Mouse (Mus musculus): ENCODE measurements around the gene Spg11.

Gene Spg11

GRCm38 (mm10) chr2:122117961-122118958, at the start of gene Spg11:
TSS of gene Spg11 (minus strand) at chr2:122118386.
- CTCF ChIA-PET = no interaction called here

DNA sequence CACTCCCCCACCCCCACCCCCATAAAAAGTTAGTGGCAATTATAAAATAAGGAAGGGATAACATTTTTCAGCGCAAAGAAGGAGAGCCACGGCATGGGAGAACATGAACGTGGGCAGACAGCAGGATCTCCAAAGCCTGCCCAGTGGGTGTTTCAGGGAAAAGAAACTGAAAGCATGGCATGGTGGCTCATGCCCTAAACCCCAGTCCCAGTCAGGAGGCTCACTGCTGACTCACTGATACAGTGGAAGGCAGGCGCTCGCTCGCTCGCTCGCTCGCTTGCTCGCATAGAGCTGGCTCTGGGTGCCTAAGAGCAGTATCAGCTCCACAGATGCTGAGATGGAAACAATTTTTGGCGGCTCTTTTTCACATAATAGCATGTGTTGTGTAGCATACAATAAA, 46.1 kb upstream of the Spg11 start:
- CTCF ChIA-PET = no interaction called here

DNA sequence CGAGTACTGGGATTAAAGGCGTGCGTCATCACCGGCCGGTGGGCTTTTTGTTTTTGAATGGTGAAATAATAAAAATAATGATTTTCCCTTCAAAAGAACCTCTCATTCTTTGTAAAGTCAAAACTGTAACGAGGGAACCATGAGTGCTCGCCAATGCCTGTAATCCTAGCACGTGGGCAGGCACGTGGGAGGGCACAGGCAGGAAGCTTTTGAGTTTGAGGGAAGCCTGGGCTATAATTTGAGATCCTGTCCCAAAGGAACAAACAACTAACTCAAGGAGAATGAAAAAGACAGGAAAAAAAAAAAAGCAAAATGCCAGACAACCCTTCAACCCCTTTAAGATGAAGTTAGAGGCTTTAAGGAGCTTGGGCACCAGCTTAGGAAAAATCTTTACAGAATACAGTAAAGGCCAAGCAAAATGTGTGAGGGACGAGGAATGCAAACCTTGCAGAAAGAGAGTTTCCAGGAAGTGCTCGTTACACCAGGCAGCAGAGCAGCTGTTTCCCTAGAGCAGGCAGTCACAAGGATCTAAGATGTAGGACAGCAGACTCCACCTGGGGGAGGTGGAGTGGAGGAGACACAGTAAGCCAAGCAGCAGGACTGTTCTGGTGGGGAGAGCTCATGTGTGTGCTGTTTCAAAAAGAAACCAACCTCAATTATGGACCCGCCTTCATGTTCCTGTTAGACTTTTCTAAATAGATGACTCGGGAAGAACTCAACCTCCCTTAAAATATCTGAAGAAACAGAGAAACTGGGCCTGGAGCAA, 45.4 kb upstream of the Spg11 start:
- CTCF ChIA-PET = interaction anchor here (0.6 to 1.1 kb wide), 2 partner anchors 52 to 95 kb away, joined by 3 to 7 read pairs; no protein-coding TSS in a partner anchor

- CTCF ChIA-PET = interaction anchor here (0.6 to 1.3 kb wide), 3 partner anchors 13 to 670 kb away, joined by 3 to 6 read pairs (median 5); no protein-coding TSS in a partner anchor
These were observed 44.3 kb upstream of the Spg11 start for GRCm38 (mm10) chr2:122162529-122162928.

DNA sequence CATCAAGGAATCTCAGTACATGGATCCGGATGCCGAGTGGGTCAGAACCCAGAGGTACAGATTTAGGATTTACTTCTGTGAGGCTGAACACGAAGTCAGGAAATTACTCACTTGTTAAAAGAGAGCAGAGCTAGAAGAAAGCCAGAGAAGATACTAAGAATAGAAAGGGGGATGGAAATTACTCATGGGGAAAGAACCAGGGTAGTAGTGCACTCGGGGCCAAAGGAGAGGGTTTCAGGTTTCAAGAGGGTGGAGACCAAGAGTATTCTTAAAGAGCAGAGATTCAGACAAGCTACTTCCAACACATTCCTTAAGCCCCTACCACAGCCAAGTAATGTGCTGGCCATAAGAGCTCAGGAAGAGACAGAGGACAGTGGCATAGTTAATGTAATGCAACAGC, 43.4 kb upstream of the Spg11 start:
- CTCF ChIA-PET = interaction anchor here (0.6 to 1.3 kb wide), 2 partner anchors 12 to 467 kb away, joined by 5 to 6 read pairs; no protein-coding TSS in a partner anchor

DNA sequence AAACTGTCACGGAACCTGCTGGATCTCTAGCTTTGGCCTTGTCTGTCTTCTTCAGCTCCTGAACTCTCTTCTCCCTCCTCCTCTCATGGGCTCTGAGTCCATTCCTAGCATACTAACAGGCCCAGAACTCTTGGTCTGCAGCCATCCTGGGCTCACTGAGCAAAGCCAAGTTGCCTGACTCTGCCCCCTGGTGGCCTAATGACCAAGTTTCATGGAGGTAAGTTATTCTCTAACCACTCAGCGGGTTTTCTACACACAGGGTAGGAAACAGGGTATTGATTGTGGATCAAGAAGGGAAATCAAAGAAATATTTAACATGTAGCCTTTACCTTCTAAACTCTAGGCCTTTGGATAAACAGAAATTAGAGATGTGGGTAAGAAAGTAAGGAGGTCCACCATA, 42.5 kb upstream of the Spg11 start, which contains the start of gene Trim69:
Trim69 (plus strand) TSS at position 21 of the 400 bp plus-strand sequence.
- CTCF ChIA-PET = no interaction called here

DNA sequence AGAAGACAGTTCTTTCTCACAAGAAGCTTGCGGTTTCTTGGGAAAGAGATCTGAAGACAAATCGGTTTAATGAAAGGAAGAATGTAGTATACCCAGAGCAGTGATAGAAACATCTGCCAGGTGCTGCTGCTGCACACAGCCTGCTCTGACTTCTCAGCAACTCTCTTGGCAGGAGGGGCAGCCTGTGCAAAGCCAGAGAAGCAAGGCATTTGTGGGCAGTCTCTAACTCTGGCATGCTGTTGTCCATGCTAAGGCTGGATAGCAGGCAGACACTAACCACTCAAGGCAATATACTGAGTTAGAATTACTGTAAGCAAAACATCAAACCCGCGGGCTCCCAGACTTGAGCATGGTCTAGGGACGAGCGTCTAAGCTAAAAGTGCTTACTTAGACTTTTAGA, 41.5 kb upstream of the Spg11 start:
- CTCF ChIA-PET = interaction anchor here (1.4 kb wide), 1 partner anchor 88 kb away, joined by 3 read pairs; no protein-coding TSS in a partner anchor

DNA sequence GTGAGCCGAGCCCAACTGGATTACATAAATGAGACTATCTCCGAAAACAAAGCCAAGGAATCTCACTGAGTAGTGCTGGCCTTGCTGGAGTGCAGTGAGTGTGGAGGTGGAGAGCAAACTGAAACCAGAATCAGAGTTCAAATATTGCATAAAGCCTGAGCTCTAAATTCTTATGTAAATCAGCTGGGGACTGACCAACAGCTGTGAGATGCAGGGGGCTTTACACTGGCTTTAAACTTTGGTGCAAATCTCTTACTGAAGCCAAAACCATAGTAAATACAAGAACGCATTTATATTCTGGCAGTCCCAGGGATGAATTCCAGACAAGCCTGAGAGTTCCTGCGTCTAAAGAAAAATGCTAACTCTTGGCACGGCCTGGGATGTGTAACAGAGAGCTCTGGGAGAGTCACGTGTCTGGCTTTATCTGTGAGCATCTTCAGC, 40.2 kb upstream of the Spg11 start:
- CTCF ChIA-PET = no interaction called here

DNA sequence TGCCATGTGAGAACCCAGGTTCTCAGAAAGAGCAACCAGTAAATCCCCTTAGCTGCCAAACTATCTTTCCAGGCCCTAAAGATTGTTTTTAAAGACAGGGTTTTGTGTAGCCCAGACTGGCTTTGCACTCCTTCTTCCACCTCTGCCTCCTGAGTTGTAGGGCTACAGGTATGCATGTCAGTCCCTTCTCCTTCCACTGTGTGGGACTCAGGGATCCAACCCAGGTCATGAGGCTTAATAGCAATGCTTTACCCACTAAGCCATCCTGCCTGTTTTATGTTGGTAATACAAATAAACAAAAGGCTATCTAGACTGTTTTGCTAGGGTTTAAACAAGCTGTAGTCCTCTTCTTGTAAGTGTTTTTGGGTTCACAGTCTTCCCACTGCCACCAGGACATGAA, 39.4 kb upstream of the Spg11 start:
- CTCF ChIA-PET = interaction anchor here (0.7 kb wide), 1 partner anchor 79 kb away, joined by 3 read pairs; no protein-coding TSS in a partner anchor

DNA sequence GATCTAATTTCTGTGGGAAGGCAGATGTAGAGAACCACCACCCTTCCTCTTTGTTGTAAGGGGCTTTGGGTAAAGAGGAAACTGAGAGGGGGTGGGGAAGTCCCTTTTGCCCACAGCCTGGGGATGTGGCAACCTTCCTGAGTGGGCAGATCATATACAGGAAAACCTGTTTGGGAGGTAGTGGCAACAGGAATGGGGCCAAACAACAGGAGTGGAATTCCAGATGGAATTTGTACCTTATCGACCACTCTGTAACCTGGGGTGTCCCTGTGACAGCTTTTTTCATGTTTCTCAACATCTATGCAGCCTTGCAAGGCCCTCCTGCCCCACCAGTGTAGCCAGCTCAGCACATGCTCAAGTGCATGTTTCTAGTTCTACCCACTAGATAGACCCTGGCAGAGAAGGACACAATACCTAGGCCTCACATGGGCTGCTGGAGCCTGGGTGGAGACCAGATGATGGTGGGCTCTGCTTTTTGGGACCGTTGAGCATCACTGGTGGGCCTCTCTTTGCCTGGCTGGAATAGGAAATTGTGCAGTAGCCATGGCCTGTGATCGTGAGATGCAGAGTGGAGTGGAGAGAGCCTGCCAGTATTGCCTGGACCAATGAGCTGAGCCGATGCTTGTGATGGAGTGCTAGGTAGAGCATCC, 38.0 kb upstream of the Spg11 start:
- CTCF ChIA-PET = no interaction called here

GRCm38 (mm10) chr2:122155292-122155691, 37.1 kb upstream of the Spg11 start:
- CTCF ChIA-PET = interaction anchor here (0.9 kb wide), 1 partner anchor 67 kb away, joined by 3 read pairs; no protein-coding TSS in a partner anchor

- CTCF ChIA-PET = interaction anchor here (0.9 kb wide), 1 partner anchor 66 kb away, joined by 3 read pairs; no protein-coding TSS in a partner anchor
These were observed 36.3 kb upstream of the Spg11 start for GRCm38 (mm10) chr2:122154479-122154878.

DNA sequence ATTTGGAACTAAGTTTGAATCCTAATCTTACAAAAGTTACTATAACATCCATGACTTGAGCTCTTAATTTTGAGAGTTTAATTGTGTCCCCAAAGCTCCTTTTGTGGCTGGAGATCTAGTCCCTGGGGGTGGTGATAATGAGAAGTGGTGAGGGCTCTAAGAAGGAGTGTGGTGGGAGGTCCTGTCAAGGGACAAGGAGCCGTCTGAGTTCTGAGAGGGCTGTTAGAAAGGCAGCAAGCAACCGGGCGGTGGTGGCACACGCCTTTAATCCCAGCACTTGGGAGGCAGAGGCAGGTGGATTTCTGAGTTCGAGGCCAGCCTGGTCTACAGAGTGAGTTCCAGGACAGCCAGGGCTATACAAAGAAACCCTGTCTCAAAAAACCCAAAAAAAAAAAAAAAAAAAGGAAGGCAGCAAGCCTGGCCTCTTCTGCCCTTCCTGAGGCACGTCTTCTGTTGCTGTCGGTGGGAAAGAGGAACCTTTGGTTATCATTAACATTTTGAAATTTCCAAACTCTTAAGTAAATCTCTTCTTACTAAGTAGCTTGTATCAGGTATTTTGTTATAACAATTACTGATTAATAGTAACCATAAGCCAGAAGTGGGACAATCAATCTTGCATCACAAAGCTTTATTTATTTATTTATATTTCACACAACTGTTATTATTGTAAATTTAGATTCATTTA, 35.6 kb upstream of the Spg11 start:
- CTCF ChIA-PET = interaction anchor here (0.5 to 1.2 kb wide), 2 partner anchors 27 to 33 kb away, joined by 3 to 7 read pairs; no protein-coding TSS in a partner anchor

- CTCF ChIA-PET = interaction anchor here (1.2 kb wide), 2 partner anchors 26 to 34 kb away, joined by 3 read pairs; no protein-coding TSS in a partner anchor
These were observed 34.7 kb upstream of the Spg11 start for GRCm38 (mm10) chr2:122152850-122153249.

GRCm38 (mm10) chr2:122151221-122151620, 33.0 kb upstream of the Spg11 start:
- CTCF ChIA-PET = no interaction called here

- CTCF ChIA-PET = interaction anchor here (1.5 kb wide), 1 partner anchor 12 kb away, joined by 6 read pairs; no protein-coding TSS in a partner anchor
These were observed 31.5 kb upstream of the Spg11 start for GRCm38 (mm10) chr2:122149716-122150115.

DNA sequence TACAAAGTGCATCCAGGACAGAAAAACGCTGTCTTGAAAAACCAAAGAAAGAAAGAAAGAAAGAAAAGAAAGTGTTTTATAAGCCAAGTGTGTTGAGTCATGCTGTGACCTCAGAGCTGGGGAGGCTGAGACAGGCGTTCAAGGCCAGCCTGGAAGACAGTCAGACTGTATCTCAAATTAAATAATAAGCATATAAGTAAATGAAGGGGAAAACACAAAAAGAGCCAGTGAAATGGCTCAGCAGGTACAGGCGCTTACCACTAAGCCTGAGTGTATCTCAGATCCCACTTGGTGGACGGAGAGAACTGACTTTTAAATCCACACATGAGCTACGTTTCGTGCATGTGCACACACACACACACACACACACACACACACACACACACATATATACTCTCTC, 31.1 kb upstream of the Spg11 start:
- CTCF ChIA-PET = interaction anchor here (1.1 to 1.5 kb wide), 2 partner anchors 12 to 30 kb away, joined by 3 to 6 read pairs; no protein-coding TSS in a partner anchor

- CTCF ChIA-PET = interaction anchor here (0.6 to 1.1 kb wide), 2 partner anchors 29 to 105 kb away, joined by 3 to 6 read pairs; no protein-coding TSS in a partner anchor
These were observed 30.2 kb upstream of the Spg11 start for GRCm38 (mm10) chr2:122148242-122148917.

DNA sequence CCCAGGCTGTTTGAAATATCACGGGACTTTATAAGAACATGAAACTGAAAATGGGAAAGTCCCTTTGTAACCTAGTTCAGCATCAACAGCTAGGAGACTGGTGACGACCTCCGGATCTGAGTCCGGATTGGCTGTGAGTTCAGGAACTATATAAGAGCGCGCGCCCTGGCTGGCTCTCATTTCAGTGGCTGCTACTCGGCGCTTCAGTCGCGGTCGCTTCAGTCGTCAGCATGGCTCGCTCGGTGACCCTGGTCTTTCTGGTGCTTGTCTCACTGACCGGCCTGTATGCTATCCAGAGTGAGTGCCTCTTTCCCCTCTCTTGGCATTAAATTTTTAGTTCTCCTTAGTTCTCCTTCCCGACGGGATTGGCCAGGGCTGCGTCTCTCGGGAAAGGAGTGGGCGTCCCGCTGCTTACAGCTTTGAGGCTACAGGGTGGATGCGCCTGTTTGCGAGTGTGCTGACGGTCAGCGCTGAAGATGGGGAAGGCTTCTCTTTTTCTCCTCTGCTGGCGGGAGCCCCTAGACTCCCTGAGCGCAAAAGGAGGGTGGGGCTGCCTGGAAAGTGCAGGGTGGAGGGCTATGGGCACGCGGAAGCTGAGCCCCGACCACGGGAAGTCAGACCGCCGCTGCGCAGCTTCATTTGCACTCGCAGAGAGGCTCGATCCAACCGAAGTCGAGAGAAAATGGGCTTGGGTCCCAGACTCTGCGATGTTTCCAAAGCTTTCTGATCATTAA, 29.5 kb upstream of the Spg11 start, which contains the start of gene B2m:
B2m (plus strand) TSS at position 179 of the 734 bp plus-strand sequence.
- CTCF ChIA-PET = no interaction called here

Data from spleen, embryonic (tissue).